Mouse (Mus musculus): ENCODE data around the gene D230025D16Rik.
"Not testable (repeated sequence)": the region's sequence is repeated elsewhere in the genome, so short reads cannot be mapped to it uniquely, and the experiment has no call there.

D230025D16Rik gene

DNA sequence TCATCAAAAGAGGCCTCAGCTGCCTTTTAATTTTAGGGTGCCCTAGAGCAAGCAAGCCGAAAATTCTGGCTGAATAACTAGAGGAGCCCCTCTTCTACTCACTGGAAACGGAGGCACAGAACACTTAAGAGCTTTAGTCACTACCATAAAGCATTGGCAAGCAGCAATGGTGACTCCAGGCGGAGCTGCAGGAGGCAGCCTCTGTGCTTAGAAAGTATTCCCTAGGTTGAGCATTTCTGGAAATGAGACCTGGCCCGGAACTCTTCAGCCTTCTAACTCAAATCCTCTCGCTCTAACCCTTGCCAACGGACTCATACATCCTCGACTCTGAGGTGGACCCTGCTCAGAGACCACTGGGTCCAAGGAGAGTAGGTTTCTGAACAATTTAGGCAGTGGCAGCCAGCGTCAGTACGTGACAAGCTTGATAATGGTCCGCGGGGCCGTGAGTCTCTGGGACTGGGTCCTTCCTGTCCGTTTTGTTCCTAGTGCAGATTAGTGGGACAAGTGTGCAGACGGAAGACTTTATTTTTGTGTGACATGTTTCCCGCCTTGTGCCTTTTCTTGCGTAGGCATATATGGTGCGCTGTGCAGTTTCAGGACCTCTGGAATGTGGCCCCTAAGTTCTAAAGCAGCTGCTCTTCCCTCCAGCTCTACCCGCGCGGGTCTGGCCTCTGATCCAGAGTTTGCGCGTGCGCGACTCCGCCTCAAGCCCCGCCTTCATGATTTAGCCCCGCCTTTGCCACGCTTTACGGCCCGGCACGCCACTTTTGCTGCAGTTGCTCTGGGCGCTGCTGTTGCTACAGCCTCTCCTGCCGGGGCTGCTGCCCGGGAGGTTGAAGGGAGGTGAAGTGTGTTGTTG lies at the start of gene D230025D16Rik:
TSS of gene D230025D16Rik (plus strand) at position 733 of the 859 bp plus-strand sequence.
- peak; percentile 96 for DNase-seq (ENCODE audit: low read depth, low spot score)

DNA sequence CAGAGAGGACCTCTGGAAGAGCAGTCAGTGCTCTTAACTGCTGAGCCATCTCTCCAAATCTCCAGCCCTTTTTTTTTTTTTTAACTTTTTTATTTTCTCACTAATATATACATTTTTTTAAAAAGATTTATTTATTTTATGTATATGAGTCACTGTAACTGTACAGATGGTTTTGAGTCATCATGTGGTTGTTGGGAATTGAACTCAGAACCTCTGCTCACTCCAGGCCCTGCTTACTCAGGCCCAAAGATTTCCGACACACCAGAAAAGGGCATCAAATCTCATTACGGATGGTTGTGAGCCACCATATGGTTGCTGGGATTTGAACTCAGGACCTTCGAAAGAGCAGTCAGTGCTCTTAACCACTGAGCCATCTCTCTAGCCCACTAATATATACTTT lies 49.7 kb upstream of the D230025D16Rik start:
- DNase-seq (ENCODE audit: low read depth, low spot score) = peak; percentile 60

DNA sequence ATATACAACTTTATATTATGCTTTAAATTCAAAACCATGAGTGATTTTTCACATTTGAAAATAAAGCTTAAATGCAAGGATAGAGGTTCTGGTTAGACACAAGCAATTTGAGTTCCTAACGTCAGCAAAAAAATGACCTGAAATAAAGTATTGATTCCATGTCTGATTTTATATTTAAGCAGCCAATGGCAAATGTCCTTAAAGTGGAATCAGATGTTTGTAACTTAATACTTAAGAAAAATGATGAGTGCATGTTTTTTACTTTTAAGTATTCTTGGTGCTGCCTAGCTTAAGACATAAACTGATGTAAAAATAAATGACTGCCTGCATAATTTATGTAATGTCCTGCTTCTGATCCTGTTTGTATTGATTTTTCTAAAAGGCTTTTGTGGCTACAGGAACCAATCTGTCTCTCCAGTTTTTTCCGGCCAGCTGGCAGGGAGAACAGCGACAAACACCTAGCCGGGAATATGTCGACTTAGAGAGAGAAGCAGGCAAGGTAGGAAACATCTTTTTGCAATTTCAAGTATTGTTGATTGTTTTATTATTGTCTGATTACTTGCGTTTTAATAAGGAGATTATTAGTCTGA lies 46.6 kb upstream of the D230025D16Rik start:
- DNase-seq (ENCODE audit: low read depth, low spot score) = no peak

DNA sequence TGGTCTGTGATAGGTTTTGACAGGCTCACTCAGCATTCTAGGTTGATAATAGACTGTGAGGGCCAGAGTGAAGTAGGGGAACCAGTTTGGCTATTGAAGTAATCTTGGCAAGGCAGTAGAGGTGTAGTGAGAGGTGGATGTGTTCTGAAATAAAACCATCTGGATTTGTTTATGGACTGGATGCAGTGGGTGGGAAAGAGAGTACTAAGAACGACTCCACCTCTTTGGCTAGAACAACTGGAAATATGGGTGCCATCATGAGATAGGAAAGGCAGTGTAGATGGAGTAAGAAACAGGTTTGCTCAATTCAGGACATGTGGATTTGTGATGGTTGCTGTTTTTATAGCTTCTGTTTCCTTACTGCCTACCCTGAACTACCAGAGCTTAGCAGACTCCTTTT lies 42.7 kb upstream of the D230025D16Rik start:
- DNase-seq (ENCODE audit: low read depth, low spot score) = peak; percentile 42

DNA sequence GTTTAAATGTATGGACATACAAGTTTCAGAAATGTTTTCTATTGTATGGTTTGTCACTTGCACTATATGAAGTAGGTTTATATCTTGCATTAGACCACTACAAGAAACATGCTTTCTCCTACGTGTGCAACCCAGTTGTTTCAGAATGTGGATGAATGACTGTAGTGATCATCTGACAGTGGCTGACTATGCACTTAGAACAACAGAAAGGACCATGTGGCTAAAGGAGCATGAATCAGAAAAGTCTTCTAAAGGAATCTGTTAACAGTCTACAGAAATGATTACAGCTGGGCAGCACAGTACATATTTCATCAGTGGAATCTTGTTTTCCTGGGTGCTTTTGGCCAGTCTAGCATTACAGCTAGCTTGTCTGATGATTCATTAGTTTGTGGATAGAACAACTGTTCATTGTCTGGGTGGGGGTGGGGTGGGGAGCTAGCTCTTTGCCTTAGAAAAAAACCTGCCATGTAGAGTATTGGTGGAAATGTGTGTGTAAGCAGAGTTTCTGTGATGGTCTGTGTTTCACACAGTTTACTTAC lies 38.4 kb upstream of the D230025D16Rik start:
- DNase-seq (ENCODE audit: low read depth, low spot score) = peak; percentile 98

DNA sequence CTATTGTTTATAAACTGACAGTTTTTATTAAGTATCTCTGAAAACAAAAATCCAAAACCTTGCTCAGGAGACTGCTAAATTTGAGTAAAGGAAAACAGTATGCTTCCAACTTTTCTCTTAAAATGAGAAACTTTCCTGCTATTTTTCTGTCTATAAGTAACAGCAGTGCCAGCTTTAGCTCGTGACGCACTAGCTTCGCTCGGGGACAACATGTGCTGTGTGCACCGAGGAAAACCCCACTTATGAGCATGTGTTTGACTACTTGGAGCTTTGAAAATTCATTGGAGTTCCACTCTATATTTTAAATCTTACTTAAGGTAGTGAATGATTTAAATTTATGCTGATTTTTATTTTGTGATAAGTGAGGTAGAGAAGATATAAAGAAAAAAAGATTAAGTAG lies 32.8 kb upstream of the D230025D16Rik start:
- DNase-seq (ENCODE audit: low read depth, low spot score) = no peak

DNA sequence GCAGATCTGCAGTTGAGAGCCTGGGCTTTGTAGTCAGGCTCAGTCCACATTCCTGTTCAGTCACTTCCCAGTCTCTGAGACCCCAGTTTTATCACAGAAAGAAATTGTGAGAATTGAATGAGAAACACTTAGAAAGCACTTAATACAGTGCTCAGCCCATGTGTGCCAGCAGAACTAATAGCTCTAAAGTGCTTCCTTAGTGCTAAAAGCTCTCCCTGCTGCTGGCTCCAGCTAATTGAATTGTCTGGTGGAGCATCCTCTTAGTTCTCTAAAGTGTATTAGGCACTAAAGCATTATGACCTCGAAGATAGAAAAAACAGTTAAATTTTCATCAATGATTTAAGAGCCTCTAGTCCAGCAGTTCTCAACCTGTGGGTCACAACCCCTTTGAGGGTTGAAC lies 19.2 kb upstream of the D230025D16Rik start:
- no peak for DNase-seq (ENCODE audit: low read depth, low spot score)

DNA sequence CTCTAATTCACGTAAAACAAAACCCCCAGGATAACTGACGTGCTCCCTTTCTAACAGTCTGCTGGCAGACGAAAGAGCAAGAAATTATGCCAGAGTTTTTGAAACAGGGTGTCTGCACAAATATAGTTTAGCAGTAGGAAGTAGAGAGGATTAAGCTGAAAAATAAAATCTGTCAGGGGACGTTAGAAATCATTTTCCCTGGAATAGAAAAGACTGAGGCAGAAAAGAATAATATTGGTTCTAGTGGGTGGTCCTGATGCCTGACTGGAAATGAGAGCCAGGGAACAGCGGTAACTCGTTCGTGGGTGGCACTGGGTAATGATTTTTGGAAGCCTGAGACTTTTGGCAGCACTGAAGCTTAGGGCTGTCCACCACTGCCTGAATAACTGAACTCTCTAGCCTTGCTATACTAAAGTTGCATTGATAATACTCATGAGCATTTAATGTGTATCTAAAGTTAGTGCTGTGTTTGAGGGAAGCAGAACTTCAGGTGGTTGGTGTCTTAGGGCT lies 18.1 kb upstream of the D230025D16Rik start:
- no peak for DNase-seq (ENCODE audit: low read depth, low spot score)

DNA sequence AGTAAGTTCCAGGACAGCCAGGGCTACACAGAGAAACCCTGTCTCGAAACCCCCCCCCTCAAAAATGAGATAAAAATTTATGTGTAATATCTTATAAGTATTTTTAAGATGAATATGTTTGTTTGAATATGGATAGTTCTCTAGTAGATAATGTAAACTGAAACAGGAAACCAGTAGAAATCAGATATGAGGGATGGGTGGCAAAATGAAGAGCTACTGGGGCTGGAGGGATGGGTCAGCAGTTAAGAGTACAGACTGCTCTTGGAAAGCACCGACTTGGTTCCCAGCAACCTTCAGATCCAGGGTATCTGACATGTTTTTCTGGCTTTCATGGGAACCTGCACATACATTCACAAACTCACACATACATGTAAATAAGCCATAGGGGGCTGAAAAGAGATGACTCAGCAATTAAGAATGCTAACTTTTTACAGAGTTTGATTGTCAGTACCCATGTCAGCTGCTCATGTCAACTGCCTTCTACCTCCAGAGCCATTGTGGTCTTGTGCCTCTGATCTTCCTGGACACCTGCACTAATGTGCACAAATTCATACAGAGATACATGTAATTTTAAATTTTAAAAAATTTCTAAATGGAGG lies 17.2 kb upstream of the D230025D16Rik start:
- DNase-seq (ENCODE audit: low read depth, low spot score) = no peak

DNA sequence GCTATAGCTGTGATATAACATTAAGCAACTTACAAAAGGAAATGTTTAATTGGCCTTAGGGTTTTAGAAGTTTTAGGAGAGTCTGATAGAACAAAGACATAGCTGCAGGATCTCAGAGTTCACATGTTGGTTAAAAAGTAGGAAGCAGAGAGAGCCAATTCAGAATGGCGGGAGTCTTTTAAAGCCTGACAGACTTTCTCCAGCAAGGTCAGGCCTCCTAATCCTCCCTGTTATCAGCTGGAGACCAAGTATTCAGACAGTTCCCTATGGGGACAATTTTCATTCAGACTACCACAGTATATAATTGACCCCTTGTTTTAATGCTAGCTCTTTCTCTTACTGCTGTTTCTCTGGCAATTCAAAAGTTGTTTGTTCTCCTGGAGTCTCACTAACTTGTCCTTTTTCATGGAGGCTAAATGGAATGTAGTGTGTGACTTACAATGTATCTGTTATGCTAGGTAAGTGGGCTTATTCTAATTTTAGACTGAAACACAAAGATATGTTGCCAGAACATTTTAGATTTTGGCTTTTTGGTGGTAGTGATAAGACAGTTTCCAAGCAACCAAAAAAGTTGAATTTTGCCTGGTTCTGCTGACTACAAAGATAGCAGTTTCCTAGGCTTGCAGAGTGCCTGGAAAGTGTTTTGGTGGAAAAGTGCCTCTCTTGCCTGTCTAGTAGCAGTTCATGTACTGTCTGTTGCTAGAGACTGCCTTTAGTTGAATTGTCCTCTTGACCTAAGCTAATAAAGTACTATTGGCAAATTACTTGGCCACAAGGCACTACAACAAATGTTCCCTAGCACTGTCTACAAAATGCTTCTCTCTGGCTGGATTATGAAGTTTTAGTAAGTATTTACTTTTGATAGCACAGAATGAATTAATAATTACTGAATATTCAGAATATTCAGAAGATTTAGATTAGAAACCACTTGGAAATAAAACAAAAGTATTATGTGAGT lies 15.5 kb upstream of the D230025D16Rik start:
- DNase-seq (ENCODE audit: low read depth, low spot score) = no peak

DNA sequence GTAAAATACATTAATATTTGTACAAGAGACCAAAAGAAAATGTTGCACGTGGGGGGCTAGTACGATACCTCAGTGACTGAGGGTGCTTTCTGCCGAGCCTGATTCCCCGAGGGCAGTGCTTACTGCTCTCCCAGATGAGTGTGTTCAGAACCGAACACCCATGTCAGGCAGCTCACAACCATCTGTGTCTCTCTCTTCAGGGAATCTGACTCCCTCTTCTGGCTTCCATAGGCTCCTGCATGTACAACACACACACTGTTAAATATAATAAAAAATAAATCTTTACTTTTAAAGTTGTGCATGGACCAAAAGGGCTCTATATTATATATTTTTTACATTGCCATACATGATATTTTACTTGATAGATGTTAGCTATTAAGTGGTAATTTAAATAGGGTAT lies 10.8 kb upstream of the D230025D16Rik start:
- peak; percentile 51 for DNase-seq (ENCODE audit: low read depth, low spot score)

DNA sequence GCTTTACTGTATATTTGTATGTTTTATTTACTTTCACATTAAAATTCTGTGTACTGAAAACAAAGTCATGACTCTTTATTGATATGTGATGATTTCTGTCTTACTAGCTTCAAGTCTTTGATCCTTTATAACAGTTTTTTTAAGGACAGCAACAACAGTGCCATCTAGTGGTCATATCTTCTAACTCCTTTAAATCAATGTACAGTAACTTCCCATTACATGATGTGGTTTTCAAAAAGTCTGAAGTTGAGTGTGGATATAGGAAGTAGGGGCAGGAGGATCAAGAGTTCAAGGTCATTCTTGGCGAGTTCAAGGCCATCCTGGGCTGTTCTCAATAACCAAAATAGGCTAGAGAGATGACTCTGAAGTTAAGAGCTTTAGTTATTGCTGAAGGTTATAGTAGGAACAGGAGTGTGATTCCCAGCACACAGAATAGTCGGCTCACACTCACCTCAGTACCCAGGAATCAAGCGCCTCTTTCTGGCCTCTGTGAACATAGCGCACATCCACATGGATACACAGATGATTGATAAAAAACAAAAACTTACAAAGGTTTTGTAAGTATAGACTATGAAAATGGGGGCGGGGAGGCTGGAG lies 6.9 kb upstream of the D230025D16Rik start:
- peak; percentile 88 for DNase-seq (ENCODE audit: low read depth, low spot score)

DNA sequence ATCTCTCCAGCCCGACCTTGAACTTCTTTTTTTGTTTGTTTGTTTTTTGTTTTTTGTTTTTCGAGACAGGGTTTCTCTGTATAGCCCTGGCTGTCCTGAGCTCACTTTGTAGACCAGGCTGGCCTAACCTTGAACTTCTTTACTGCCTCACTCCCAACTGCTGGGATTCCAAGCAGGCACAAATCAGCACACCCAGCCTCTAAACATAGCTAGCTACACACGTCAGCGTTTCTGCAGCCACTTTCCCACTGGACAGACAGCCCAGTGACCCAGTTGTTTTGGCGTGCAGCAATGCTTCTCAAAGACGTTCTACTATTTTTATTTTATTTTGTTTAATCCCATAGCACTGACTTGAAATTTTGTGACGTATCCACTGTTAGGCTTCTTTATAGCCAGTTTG lies 1.1 kb upstream of the D230025D16Rik start:
- DNase-seq (ENCODE audit: low read depth, low spot score) = no peak

DNA sequence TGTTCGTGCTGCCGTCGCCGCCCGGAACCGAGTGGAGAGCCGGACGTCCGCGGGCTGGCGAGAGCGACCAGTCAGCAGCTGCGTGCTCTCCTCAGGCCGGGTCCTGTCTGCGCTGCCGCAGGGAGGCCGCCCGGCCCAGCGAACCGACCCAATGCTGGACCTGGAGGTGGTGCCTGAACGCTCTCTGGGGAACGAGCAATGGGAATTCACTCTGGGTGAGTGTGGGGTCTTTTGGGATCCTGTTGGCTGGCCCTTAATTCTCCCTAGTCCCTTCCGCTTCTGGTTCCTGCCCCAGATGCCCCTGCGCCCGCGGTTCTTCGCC lies 288 bp downstream of the D230025D16Rik start:
- DNase-seq (ENCODE audit: low read depth, low spot score) = no peak

DNA sequence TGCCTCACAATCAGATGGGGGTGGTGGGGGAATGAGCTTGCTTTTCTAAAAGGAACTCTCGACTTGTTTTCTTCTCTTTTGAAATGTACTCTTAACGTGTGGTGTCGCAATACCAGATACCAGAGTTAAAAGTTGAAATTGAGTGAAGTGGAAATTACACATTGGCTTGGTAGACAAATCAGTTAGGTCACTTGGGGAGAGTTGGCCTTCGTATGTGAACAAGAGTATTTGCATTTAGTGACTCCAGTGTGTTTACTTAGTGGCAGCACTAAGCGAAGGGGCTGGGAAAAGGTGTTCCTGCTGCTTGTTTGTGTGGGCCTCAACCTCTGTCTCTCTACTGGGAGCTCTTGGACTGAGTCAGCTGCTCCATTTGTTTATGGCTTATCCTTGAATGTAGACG lies 972 bp downstream of the D230025D16Rik start:
- peak; percentile 50 for DNase-seq (ENCODE audit: low read depth, low spot score)

DNA sequence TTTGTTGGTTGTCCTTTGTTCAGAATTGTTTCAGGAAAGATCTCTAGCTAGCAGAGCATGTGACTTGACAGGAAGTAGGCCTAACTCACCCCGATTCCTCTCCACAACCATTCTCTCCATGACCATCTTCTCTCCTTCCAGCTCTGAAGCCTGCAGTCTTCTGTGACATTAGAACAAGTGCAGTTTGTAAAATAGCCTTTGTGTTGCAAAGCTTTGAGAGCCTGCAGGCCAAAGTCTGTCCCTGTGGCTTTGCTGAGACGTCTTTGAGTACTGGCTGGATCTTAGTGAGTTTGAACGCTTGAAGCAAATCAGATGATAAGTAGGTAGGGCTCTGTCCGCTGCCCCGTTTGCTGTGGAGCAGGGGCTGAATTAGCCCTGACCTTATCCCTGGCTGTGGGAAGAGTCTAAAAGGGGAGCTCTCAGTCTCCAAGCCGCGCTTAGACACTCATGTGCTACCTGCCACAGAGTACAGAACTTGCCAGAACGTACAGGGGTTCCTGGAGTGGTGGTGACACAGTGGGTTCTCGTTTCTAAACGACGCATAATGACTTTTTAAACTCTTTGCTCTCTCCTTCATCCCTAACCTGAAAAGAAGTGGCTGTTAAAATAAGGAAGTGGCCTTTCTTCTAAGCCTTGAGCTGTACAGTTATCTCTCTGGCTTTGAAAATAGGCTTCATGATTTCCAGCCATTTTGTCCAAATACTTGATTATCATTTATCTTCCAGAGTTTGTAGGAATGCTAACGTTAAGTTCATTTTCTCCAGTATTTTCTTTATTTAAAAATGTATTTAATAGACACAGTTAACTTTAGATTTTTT lies 6.8 kb downstream of the D230025D16Rik start:
- DNase-seq (ENCODE audit: low read depth, low spot score) = no peak

DNA sequence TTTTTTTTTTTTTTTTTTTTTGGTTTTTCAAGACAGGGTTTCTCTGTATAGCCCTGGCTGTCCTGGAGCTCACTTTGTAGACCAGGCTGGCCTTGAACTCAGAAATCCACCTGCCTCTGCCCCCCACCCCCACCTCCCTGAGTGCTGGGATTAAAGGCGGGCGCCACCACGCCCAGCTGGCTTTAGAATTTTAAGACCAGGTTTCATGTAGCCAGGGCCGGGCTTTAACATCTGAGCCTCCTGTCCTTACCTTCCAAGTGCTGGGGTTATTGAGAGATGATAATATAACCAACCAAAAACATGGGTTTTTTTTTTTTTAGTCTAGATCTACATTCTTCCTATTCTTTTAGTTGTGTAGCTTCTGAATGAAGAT lies 7.4 kb downstream of the D230025D16Rik start:
- not testable (repeated sequence) for DNase-seq (ENCODE audit: low read depth, low spot score)

DNA sequence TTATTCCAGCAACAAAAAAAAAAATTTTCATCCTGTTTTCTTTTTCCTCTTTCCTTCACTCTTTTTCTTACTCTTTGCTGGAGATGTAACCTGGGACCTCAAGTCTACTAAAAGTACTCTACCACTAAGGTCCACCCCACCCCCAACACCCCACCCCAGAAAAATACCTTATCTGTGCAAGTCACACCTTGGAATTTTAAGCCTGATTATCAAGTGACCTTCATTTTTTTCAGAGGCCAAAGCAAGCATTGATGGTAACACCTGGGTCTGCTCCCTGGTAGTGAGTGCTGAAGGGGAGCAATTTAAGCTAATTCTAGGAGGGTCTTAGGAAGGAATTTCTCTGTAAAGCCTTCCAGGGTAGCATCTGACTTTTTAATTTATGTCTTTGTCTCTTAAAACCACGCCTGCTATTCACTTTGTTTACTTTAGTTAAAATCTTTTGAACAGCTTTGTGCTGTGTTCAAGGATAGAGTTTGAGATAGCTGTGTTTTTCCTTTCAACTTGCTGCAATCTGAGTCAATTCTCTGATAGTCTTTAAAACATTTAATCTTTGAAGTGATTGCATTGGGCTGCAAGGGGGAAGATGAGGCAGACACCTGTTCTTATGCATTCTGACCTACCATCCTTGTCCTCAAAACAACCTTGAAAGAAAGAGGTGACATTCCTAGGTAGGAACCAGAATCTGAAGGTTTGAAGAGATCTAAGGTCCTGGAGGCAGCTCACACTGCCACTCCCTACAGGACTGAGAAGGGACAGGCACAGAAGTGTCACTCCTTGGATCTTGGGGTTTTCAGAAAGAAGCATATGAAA lies 8.4 kb downstream of the D230025D16Rik start:
- DNase-seq (ENCODE audit: low read depth, low spot score) = no peak

DNA sequence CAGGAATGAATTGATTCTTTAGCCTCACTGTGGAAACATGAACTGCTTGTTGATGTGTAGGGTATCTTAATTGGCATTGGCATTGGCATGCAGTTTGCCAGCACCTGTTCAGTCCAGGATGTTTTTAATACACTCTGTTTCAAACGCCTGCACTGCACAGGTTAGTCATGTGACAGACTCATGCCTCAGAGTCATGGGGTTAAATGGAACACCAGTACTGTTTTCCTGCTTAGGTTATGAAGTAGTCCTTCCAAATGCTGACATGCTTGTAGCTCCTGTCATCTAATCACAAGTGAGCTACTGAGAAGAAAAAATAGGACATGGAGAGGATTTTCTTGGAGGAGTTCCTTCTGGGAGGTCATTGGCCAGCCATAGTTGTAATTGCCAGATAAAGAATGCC lies 10.3 kb downstream of the D230025D16Rik start:
- DNase-seq (ENCODE audit: low read depth, low spot score) = no peak

All from 3T3-L1 (cell line).